Mouse (Mus musculus): ENCODE data around the gene Prelid3b. TPM values are rescaled to one million over a fixed set of nuclear protein-coding genes. Genes with fewer than 3 reads are reported as not detected.

Prelid3b gene
- polyA plus RNA-seq, 1 experiment from 2014 or later = 114 TPM

Other genes starting within 250 kb of the Prelid3b start
- gene Gnas, start 188.8 kb downstream of the Prelid3b start, polyA plus RNA-seq (2015; fragmentation: Nextera tagmentation; extraction: Ambion mirVana) = 1,452 and 1,516 TPM in 2 replicates
- gene Gm20721, start 126.4 kb downstream of the Prelid3b start, polyA plus RNA-seq (2015; fragmentation: Nextera tagmentation; extraction: Ambion mirVana) = 13.1 and 13.9 TPM in 2 replicates
- gene Nelfcd, start 57.3 kb downstream of the Prelid3b start, polyA plus RNA-seq (2015; fragmentation: Nextera tagmentation; extraction: Ambion mirVana) = 115 and 118 TPM in 2 replicates
- gene Ctsz, start 34.0 kb downstream of the Prelid3b start, polyA plus RNA-seq (2015; fragmentation: Nextera tagmentation; extraction: Ambion mirVana) = 80.8 and 81.5 TPM in 2 replicates
- 1.0 and 1.9 TPM in 2 replicates for gene Tubb1, start 22.4 kb downstream of the Prelid3b start, polyA plus RNA-seq (2015; fragmentation: Nextera tagmentation; extraction: Ambion mirVana)
- 832 and 843 TPM in 2 replicates for gene Atp5e, start 9.0 kb downstream of the Prelid3b start, polyA plus RNA-seq (2015; fragmentation: Nextera tagmentation; extraction: Ambion mirVana)
- gene Zfp831, start 170.5 kb upstream of the Prelid3b start, polyA plus RNA-seq (2015; fragmentation: Nextera tagmentation; extraction: Ambion mirVana) = not detected in 2 replicates

Measured in hindbrain, embryonic 13.5 days (tissue).